Mouse (Mus musculus) neural tube, embryonic 15.5 days (tissue): ENCODE results near the gene Nde1. TPM values are rescaled to one million over a fixed set of nuclear protein-coding genes. Genes with fewer than 3 reads are reported as not detected.

ENCODE experiments used
- ATAC-seq: fragments of 200-750 bp; cut with Nextera tagmentation; 2 replicates; pipeline ENCODE4 v1.8.0; 2017; ENCODE audit warnings: mild to moderate bottlenecking, moderate TSS enrichment, moderate library complexity; ENCODE audit not compliant: low FRiP score
- H3K27ac ChIP-seq: fragments of 300-500 bp; sonication (generic); replicated peaks from 2 replicates; pipeline ENCODE4 v1.5.1; 2015; ENCODE audit warnings: mild to moderate bottlenecking, inconsistent platforms
- H3K27me3 ChIP-seq: fragments of 300-500 bp; sonication (generic); replicated peaks from 2 replicates; pipeline ENCODE4 v1.6.1; 2015; ENCODE audit warnings: inconsistent platforms
- H3K36me3 ChIP-seq: fragments of 300-500 bp; sonication (generic); 2 replicates; pipeline ENCODE4 v1.6.1; 2015; ENCODE audit warnings: inconsistent platforms
- H3K4me1 ChIP-seq: fragments of 300-500 bp; sonication (generic); 2 replicates; pipeline ENCODE4 v1.6.1; 2015; ENCODE audit warnings: inconsistent platforms
- H3K4me2 ChIP-seq: fragments of 300-500 bp; sonication (generic); 2 replicates; pipeline ENCODE4 v1.6.1; 2015; ENCODE audit warnings: inconsistent platforms, mild to moderate bottlenecking, moderate library complexity
- H3K4me3 ChIP-seq: fragments of 300-500 bp; sonication (generic); replicated peaks from 2 replicates; pipeline ENCODE4 v1.5.1; 2015; ENCODE audit warnings: mild to moderate bottlenecking, inconsistent platforms
- H3K9ac ChIP-seq: fragments of 300-500 bp; sonication (generic); replicated peaks from 2 replicates; pipeline ENCODE4 v1.6.1; 2015; ENCODE audit warnings: mild to moderate bottlenecking, inconsistent platforms
- H3K9me3 ChIP-seq: fragments of 300-500 bp; sonication (generic); replicated peaks from 2 replicates; pipeline ENCODE4 v1.6.1; 2016; ENCODE audit warnings: inconsistent platforms
- WGBS: fragments of 180-500 bp; shearing (Covaris S2); methylation state at CpG from one replicate; pipeline ENCODE4 v1.1.7; 2015; ENCODE audit warnings: mixed read lengths; 5-methylcytosine and 5-hydroxymethylcytosine counted together
- polyA plus RNA-seq: library from polyadenylated mRNA; unstranded; fragments of >200 nt; fragmentation: Nextera tagmentation; extraction: Ambion mirVana; gene quantifications from 2 replicates; pipeline ENCODE4 v1.2.1, GENCODE M21; 2015

Nde1 gene
- polyA plus RNA-seq = 18.5 and 36.8 TPM in 2 replicates

DNA sequence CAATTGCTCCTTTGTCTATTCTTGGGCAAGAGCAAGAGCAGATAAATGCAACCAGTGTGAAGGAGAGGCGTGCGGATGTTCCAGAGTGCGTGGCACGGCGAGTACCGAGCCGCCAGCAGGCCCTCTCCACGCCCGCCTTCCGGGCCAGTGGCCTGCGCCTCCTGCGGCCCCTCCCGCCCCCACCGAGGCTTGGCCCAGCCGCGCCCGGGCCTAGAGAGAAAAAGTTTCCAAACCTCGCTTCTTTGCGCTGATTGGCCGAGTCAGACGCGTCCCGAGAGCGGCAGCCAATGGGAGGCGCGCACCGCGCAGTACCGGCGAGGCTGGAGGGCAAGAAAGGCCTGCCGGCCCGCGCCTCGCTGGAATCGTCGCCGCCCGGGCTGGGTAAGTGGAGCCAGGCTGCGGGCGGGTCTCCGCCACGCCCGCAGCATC lies at the start of gene Nde1, which contains the start of gene Marf1:
Gene Nde1 (plus strand): TSS at position 288 of the 429 bp plus-strand sequence.
Gene Marf1 (minus strand): TSS at position 364 of the 429 bp plus-strand sequence.
- Histone ChIP-seq H3K9me3 (no peaks in the 10 kb centered on the region), H3K4me1 (peaks cover 21% of the 10 kb centered on the region), H3K9ac (peak within 1 kb of the TSS; percentile 44), H3K27me3 (no peaks in the 10 kb centered on the region), H3K27ac (peak within 1 kb of the TSS; percentile 72), H3K4me2 (peak within 1 kb of the TSS; percentile 76), H3K4me3 (peak within 1 kb of the TSS; percentile 60), H3K36me3 (no peaks in the 10 kb centered on the region)
- WGBS = under 1% methylated on average over 42 of the region's 43 CpGs
- ATAC-seq = peak; percentile 42

DNA sequence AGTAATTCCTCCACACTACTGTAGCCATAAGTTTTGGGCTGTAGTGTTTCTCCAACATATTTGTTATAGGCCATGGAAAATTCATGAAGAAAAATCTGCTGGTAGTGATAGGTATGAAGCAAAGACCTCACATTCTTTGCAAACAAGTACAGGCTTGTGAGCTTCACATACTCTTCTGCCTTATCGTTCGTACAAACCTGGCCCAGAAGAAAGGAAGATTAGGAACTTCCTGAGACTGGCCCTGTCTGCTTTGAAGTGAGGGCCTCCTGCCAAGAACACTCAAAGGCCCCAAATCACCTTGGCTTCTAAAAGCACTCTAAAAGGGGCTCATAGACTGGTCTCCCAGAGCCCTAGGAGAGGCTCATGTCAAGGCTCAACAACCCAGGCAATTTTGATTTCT lies 45.8 kb upstream of the Nde1 start:
- H3K27me3 ChIP-seq = no peaks in the 10 kb centered on the region
- no peaks in the 10 kb centered on the region for H3K4me1 ChIP-seq
- H3K36me3 ChIP-seq = peaks cover 77% of the 10 kb centered on the region
- ATAC-seq = no peak
- H3K4me3 ChIP-seq = no peak overlapping the region
- H3K27ac ChIP-seq = no peak overlapping the region
- no peaks in the 10 kb centered on the region for H3K9me3 ChIP-seq
- no peak overlapping the region for H3K9ac ChIP-seq
- WGBS = 92% methylated on average over 2 of the region's 2 CpGs
- H3K4me2 ChIP-seq = no peak overlapping the region

DNA sequence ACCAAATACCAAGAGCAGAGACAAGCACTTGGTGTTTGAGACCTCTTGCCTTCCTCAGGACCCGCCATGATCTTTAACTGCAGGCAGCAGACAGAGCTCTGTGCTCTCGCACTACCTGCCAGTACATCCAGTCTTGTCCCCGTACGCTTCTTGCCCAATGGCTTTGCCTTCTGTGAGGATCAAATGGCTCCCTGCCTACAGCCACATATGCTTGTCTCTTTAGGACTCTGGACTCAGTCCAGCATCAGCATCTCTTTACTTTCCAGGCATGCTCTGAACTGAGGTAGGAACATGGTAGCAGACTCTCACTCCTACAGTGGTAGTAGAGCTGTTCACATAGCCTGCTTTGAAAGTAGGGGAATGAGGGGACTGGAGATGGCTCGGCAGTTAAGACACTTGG lies 42.1 kb upstream of the Nde1 start:
- Histone ChIP-seq H3K4me1 (no peaks in the 10 kb centered on the region), H3K36me3 (peaks cover 86% of the 10 kb centered on the region), H3K4me2 (no peak overlapping the region), H3K9ac (no peak overlapping the region), H3K4me3 (no peak overlapping the region), H3K9me3 (no peaks in the 10 kb centered on the region), H3K27ac (no peak overlapping the region), H3K27me3 (no peaks in the 10 kb centered on the region)
- WGBS = 93% methylated on average over 5 of the region's 5 CpGs
- no peak for ATAC-seq

DNA sequence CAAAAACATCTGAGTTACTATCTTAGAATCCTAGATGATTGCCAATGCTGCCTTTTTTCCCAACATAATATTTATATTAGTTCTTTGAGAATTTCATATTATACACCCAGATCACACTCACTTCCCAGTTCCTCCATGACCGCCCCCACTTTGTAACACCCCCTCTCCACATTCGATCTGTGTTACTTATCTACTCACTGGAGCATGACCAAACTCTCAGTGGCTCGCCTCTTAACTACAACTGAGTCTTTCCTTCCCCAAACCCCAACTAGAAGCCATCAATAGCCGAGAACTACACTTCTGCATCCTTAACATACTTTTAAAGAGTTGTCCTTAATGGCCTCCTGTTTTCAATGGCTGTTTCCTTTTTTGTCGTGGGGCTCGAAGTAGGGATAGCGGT lies 41.5 kb upstream of the Nde1 start:
- 97% methylated on average over 7 of the region's 7 CpGs for WGBS

DNA sequence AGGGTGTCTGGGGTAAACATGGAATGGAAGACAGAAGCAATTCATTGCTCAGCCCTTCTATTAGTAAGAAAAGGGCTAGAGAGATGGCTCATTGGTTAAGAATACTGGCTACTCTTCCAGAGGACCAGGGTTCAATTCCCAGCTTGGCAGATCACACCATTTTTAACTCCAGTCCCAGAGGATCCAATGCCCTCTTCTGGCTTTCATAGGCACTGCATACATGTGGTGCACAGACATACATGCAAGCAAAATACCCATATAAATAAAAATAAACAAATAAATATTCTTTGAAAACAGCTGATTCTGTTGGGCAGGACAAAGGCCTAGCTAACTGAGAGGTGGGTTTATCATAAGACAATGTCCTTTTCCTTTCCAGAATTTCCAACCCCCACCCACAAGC lies 40.5 kb upstream of the Nde1 start:
- Histone ChIP-seq H3K4me1 (no peaks in the 10 kb centered on the region), H3K9me3 (no peaks in the 10 kb centered on the region), H3K4me2 (no peak overlapping the region), H3K9ac (no peak overlapping the region), H3K27ac (no peak overlapping the region), H3K4me3 (no peak overlapping the region), H3K36me3 (peaks cover 82% of the 10 kb centered on the region), H3K27me3 (no peaks in the 10 kb centered on the region)
- ATAC-seq = no peak

More for the DNA sequence above, 41.5 kb upstream of the Nde1 start:
- no peak overlapping the region for H3K4me2 ChIP-seq
- H3K9ac ChIP-seq = no peak overlapping the region
- H3K9me3 ChIP-seq = no peaks in the 10 kb centered on the region
- H3K27ac ChIP-seq = no peak overlapping the region
- no peaks in the 10 kb centered on the region for H3K4me1 ChIP-seq
- ATAC-seq = no peak
- H3K4me3 ChIP-seq = no peak overlapping the region
- H3K36me3 ChIP-seq = peaks cover 85% of the 10 kb centered on the region
- no peaks in the 10 kb centered on the region for H3K27me3 ChIP-seq

DNA sequence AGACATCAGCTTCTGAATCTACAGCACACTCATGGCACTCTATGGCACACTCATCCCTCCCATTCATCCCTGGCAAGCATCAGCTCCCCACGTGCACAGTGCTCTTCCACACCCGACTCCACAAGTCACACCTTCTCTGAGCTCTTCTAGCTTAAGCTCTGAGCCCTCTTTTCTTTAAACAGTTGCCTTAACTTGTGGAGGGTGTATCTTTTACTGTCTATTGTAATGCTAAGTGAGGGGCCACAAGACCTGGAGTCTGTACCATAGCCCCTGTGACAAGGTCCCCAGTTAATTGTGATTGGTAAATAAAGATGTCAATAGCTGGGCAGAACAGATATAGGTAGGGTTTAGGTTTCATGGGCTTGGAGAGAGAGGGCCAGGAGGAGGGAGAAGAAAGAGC lies 39.2 kb upstream of the Nde1 start:
- Histone ChIP-seq H3K4me1 (no peaks in the 10 kb centered on the region), H3K27me3 (no peaks in the 10 kb centered on the region), H3K4me3 (no peak overlapping the region), H3K27ac (no peak overlapping the region), H3K9ac (no peak overlapping the region), H3K9me3 (no peaks in the 10 kb centered on the region), H3K36me3 (peaks cover 86% of the 10 kb centered on the region), H3K4me2 (no peak overlapping the region)
- 81% methylated on average over 2 of the region's 2 CpGs for WGBS
- no peak for ATAC-seq

DNA sequence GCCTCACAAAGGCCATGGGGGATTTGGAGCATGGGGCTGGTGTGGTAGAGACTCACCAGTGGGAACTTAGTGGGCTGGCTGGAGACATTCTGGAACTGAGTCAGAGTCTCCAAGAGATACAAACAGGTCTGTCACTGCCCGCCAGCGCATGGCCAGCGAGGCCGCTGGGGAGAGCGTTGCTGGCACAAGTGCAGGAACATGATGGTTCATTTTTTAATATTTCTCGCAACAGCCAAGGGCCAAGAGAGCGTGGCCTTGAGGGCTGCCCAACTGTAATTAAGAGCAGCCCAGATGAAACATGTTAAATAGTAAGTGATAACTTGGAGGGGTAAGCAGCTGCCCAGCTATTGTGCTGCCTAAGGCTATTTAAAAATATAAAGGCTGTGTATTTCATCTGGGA lies 38.4 kb upstream of the Nde1 start:
- Histone ChIP-seq H3K9me3 (no peaks in the 10 kb centered on the region), H3K4me3 (no peak overlapping the region), H3K36me3 (peaks cover 92% of the 10 kb centered on the region), H3K27ac (no peak overlapping the region), H3K27me3 (no peaks in the 10 kb centered on the region), H3K9ac (no peak overlapping the region), H3K4me2 (no peak overlapping the region), H3K4me1 (no peaks in the 10 kb centered on the region)
- no peak for ATAC-seq
- WGBS = 96% methylated on average over 7 of the region's 7 CpGs

DNA sequence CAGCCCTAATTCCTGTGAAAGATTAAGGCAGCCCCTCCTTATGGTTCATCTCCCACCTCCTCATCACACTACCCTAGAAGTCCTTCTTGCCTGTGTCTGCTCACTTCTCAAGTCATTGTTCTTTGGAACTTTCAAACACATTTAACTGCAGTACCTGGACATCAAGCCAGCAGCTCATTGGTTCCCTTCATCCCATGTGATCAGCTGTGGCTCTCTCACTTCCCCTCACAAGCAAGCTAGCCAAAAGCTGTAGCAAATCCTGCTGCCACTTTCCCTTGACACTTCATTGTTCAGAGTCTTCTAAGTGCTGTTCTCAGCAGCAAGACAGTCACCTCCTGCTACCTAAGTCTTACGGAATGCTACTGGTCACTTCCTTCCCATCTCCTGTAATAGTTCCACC lies 37.8 kb upstream of the Nde1 start:
- no peak overlapping the region for H3K4me2 ChIP-seq
- no peaks in the 10 kb centered on the region for H3K4me1 ChIP-seq
- no peak for ATAC-seq
- H3K27ac ChIP-seq = no peak overlapping the region
- H3K36me3 ChIP-seq = peaks cover 94% of the 10 kb centered on the region
- H3K9ac ChIP-seq = no peak overlapping the region
- no peaks in the 10 kb centered on the region for H3K9me3 ChIP-seq
- H3K4me3 ChIP-seq = no peak overlapping the region
- 97% methylated on average over 1 of the region's 1 CpGs for WGBS
- H3K27me3 ChIP-seq = no peaks in the 10 kb centered on the region

DNA sequence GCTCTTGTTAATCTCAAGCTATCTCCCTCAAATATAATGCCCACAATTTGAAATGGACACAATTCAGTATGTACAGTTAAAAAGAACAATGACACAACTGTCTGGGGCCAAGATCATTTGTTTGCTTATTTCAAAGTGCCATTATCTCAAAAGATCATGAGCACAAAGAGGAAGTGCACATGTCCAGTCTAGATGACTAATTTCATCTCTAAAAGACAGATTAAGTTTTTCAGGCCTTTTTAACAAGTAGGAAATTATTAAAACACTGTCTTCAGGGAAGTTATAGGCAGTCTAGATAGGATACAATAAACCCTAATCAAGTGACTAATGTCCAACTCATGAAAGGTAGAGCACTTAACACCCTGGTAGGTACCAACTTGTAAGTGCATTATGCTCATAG lies 34.1 kb upstream of the Nde1 start:
- no peak overlapping the region for H3K4me3 ChIP-seq
- no peak overlapping the region for H3K4me2 ChIP-seq
- H3K36me3 ChIP-seq = peaks cover 90% of the 10 kb centered on the region
- H3K27ac ChIP-seq = no peak overlapping the region
- no peak for ATAC-seq
- no peaks in the 10 kb centered on the region for H3K27me3 ChIP-seq
- no peaks in the 10 kb centered on the region for H3K9me3 ChIP-seq
- no peak overlapping the region for H3K9ac ChIP-seq
- H3K4me1 ChIP-seq = no peaks in the 10 kb centered on the region

DNA sequence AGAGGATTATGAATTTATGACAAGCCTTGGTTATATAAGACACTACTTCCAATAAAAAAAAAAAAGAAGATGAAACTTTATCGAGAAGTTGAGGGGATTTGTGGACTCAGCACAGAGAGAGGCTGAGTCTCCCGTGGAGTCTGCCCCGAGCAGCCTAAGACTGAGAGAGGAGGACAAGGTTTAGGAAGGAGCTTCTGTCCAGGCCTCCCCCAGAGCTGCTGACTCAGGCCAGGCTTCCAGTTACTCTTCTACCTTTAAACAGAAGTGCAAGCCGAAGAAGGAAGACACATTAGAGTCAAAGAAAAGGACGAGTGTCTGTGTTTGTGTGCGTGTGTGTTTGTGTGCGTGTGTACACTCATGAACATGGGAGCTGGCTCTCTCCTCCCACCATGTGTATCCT lies 32.3 kb upstream of the Nde1 start:
- Histone ChIP-seq H3K4me1 (no peaks in the 10 kb centered on the region), H3K36me3 (peaks cover 89% of the 10 kb centered on the region), H3K4me3 (no peak overlapping the region), H3K4me2 (no peak overlapping the region), H3K27ac (no peak overlapping the region), H3K9ac (no peak overlapping the region), H3K9me3 (no peaks in the 10 kb centered on the region), H3K27me3 (no peaks in the 10 kb centered on the region)
- WGBS = 92% methylated on average over 7 of the region's 7 CpGs
- ATAC-seq = no peak

DNA sequence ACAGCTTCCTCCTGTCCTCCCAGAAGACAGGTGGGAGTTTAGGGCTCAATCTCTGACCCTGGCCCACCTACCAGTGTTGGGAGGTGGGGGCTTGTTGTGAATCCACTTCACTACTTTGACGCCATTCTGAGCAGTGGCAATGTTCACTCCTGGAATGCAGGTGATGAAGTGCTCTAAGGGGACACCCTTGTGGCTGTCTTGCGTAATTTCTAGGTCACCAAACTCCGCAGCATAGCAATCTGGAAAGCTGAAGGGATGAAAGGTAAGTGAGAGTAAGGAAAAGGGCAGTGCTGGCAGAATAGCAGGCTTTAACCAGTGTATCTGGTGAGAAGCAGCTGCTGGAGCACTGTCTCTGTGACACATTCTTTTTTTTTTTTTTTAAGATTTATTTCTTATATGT lies 31.7 kb upstream of the Nde1 start:
- peaks cover 90% of the 10 kb centered on the region for H3K36me3 ChIP-seq
- H3K9me3 ChIP-seq = no peaks in the 10 kb centered on the region
- no peaks in the 10 kb centered on the region for H3K4me1 ChIP-seq
- no peaks in the 10 kb centered on the region for H3K27me3 ChIP-seq
- WGBS = 88% methylated on average over 3 of the region's 3 CpGs
- no peak overlapping the region for H3K9ac ChIP-seq
- H3K4me3 ChIP-seq = no peak overlapping the region
- no peak overlapping the region for H3K27ac ChIP-seq
- ATAC-seq = no peak
- H3K4me2 ChIP-seq = no peak overlapping the region

DNA sequence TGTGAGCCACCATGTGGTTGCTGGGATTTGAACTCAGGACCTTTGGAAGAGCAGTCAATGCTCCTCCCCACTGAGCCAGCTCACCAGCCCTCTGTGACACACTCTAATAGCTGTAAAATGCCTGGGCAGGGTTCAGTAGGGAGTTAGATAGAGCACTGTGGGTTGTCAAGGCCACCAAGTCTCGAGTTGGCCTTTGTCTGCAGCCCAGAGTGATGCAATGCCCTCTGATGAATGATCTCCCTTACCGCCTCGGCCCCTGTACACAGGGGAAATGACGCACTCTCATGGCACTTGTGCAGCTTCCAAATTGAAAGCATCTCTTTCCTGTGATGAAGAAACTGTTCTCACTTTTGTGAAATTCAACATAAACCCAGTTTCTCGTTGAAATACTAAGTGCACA lies 31.2 kb upstream of the Nde1 start:
- 84% methylated on average over 5 of the region's 5 CpGs for WGBS
- no peaks in the 10 kb centered on the region for H3K4me1 ChIP-seq

DNA sequence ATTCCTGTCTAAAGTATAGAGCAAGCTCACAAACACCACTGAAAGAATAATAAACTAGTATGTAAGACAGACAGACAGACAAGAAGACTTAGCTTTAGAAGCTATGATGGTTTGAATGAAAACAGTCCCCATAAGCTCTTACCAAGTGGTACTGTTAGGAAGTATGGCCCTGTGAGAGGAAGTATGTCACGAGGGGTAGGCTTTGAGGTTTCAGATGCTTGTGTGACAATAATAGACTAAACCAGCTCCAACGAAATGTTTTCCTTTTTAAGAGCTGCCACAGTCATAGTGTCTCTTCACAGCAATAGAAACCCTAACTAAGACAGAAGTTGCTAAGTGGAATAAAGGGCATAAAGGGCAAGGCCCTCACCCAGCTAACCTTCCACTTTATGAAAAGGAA lies 28.1 kb upstream of the Nde1 start:
- ATAC-seq = no peak
- H3K4me3 ChIP-seq = no peak overlapping the region
- no peaks in the 10 kb centered on the region for H3K27me3 ChIP-seq
- no peak overlapping the region for H3K27ac ChIP-seq
- no peak overlapping the region for H3K9ac ChIP-seq
- no peak overlapping the region for H3K4me2 ChIP-seq
- no peaks in the 10 kb centered on the region for H3K4me1 ChIP-seq
- 86% methylated on average over 2 of the region's 2 CpGs for WGBS
- H3K9me3 ChIP-seq = no peaks in the 10 kb centered on the region
- peaks cover 85% of the 10 kb centered on the region for H3K36me3 ChIP-seq

More for the DNA sequence above, 31.2 kb upstream of the Nde1 start:
- no peaks in the 10 kb centered on the region for H3K27me3 ChIP-seq
- H3K36me3 ChIP-seq = peaks cover 91% of the 10 kb centered on the region
- H3K4me2 ChIP-seq = no peak overlapping the region
- no peak overlapping the region for H3K4me3 ChIP-seq
- no peaks in the 10 kb centered on the region for H3K9me3 ChIP-seq
- no peak for ATAC-seq
- H3K27ac ChIP-seq = no peak overlapping the region
- no peak overlapping the region for H3K9ac ChIP-seq
